In genomic region chr7:45618316-45618715, GRCm38 (mm10) we compare ENCODE assay signal across 20 mouse cellular contexts. TPM values are rescaled to one million over a fixed set of nuclear protein-coding genes. Genes with fewer than 3 reads are reported as not detected.
"Had no signal": no experiment of that assay in that cellular context is flagged by ENCODE, and none has a peak within 500 bp of the region (broad histone marks: within the 10 kb centered on the region; RNA-seq: fewer than 3 reads in every experiment).

No protein-coding gene starts in this region.

- H3K9me3 ChIP-seq: neural tube, embryonic 12.5 days; neural tube, embryonic 13.5 days; neural tube, embryonic 15.5 days; stomach, embryonic 15.5 days had no signal

- H3K4me2 ChIP-seq: neural tube, embryonic 12.5 days; neural tube, embryonic 13.5 days; neural tube, embryonic 15.5 days had no signal

- DNase-seq: retina, postnatal 1 day; right cerebral cortex, adult 18-20 months; right cerebral cortex, postnatal 14 days; right cerebral cortex, postnatal 25 days; right cerebral cortex, postnatal 4 days; spleen, adult 18-20 months; thymus, adult 18-20 months; thymus, adult 2 months; thymus, postnatal 14 days; thymus, postnatal 25 days; thymus, postnatal 36 days; thymus, postnatal 4 days had no signal

- H3K9ac ChIP-seq: neural tube, embryonic 12.5 days; neural tube, embryonic 13.5 days; neural tube, embryonic 15.5 days; stomach, embryonic 15.5 days had no signal

- H3K4me3 ChIP-seq: neural tube, embryonic 12.5 days; neural tube, embryonic 13.5 days; neural tube, embryonic 15.5 days had no signal

- H3K36me3 ChIP-seq: neural tube, embryonic 12.5 days; neural tube, embryonic 13.5 days; neural tube, embryonic 15.5 days; stomach, embryonic 15.5 days had no signal

- H3K27ac ChIP-seq: neural tube, embryonic 12.5 days; neural tube, embryonic 13.5 days; neural tube, embryonic 15.5 days; stomach, embryonic 15.5 days had no signal

RNA-seq across cellular contexts. Expression of gene Fut1, which starts 1.2 kb away (rescaled TPM):
- total RNA-seq: neutrophil, adult 5-6 weeks had no signal
- polyA plus RNA-seq: neural tube, embryonic 11.5 days; neural tube, embryonic 12.5 days; neural tube, embryonic 13.5 days; neural tube, embryonic 14.5 days; neural tube, embryonic 15.5 days; urinary bladder, adult 2 months had no signal

RNA-seq across cellular contexts. Expression of gene Fgf21, which starts 3.0 kb away (rescaled TPM):
- total RNA-seq: neutrophil, adult 5-6 weeks had no signal
- polyA plus RNA-seq: neural tube, embryonic 11.5 days; neural tube, embryonic 12.5 days; neural tube, embryonic 13.5 days; neural tube, embryonic 14.5 days; urinary bladder, adult 2 months had no signal

RNA-seq across cellular contexts. Expression of gene Izumo1, which starts 3.3 kb away (rescaled TPM):
- total RNA-seq: neutrophil, adult 5-6 weeks had no signal
- polyA plus RNA-seq: neural tube, embryonic 11.5 days; neural tube, embryonic 12.5 days; neural tube, embryonic 14.5 days; neural tube, embryonic 15.5 days had no signal
